Mouse (Mus musculus) liver, embryonic 13.5 days (tissue): Measurements from ENCODE around the gene Kcnab1. TPM values are rescaled to one million over a fixed set of nuclear protein-coding genes. Genes with fewer than 3 reads are reported as not detected.

Experiments
- ATAC-seq: fragments of 200-750 bp; cut with Nextera tagmentation; 2 replicates; pipeline ENCODE4 v1.8.0; 2017; ENCODE audit warnings: low read depth, mild to moderate bottlenecking, moderate number of reproducible peaks, moderate library complexity
- DNase-seq: peaks from one replicate; pipeline ENCODE4 v3.0.0; 2022
- H3K27ac ChIP-seq: fragments of 300-500 bp; sonication (generic); 2 replicates; pipeline ENCODE4 v1.5.1; 2015; ENCODE audit warnings: moderate library complexity, mild to moderate bottlenecking, inconsistent platforms
- H3K27me3 ChIP-seq: fragments of 300-500 bp; sonication (generic); 2 replicates; pipeline ENCODE4 v1.6.1; 2015; ENCODE audit warnings: mild to moderate bottlenecking, inconsistent platforms
- H3K36me3 ChIP-seq: fragments of 300-500 bp; sonication (generic); 2 replicates; pipeline ENCODE4 v1.6.1; 2015; ENCODE audit warnings: mild to moderate bottlenecking, inconsistent platforms
- H3K4me1 ChIP-seq: fragments of 300-500 bp; sonication (generic); replicated peaks from 2 replicates; pipeline ENCODE4 v1.6.1; 2015; ENCODE audit warnings: inconsistent platforms
- H3K4me2 ChIP-seq: fragments of 300-500 bp; sonication (generic); 2 replicates; pipeline ENCODE4 v1.6.1; 2015; ENCODE audit warnings: inconsistent platforms, mild to moderate bottlenecking, moderate library complexity
- H3K4me3 ChIP-seq: fragments of 300-500 bp; sonication (generic); replicated peaks from 2 replicates; pipeline ENCODE4 v1.5.1; 2015; ENCODE audit warnings: mild to moderate bottlenecking, inconsistent platforms
- H3K9ac ChIP-seq: fragments of 300-500 bp; sonication (generic); 2 replicates; pipeline ENCODE4 v1.6.1; 2015; ENCODE audit warnings: mild to moderate bottlenecking, inconsistent platforms
- H3K9me3 ChIP-seq: fragments of 300-500 bp; sonication (generic); replicated peaks from 2 replicates; pipeline ENCODE4 v1.6.1; 2016; ENCODE audit warnings: inconsistent platforms
- WGBS: fragments of 180-500 bp; shearing (Covaris S2); methylation state at CpG from one replicate; pipeline ENCODE4 v1.1.7; 2015; ENCODE audit not compliant: insufficient replicate concordance; 5-methylcytosine and 5-hydroxymethylcytosine counted together
- polyA plus RNA-seq: library from polyadenylated mRNA; unstranded; fragments of >200 nt; fragmentation: Nextera tagmentation; extraction: Ambion mirVana; gene quantifications from 2 replicates; pipeline ENCODE4 v1.2.1, GENCODE M21; 2015

Gene Kcnab1
- polyA plus RNA-seq, 1 experiment from 2014 or later: 0.96 TPM

GRCm38 (mm10) chr3:65136897-65137296, 27.7 kb downstream of the Kcnab1 start:
- no peak overlapping the region for H3K9ac ChIP-seq
- ATAC-seq: no peak
- no peak overlapping the region for H3K27ac ChIP-seq
- no peaks in the 10 kb centered on the region for H3K4me1 ChIP-seq
- no peak overlapping the region for H3K4me2 ChIP-seq
- no peaks in the 10 kb centered on the region for H3K27me3 ChIP-seq
- no peaks in the 10 kb centered on the region for H3K36me3 ChIP-seq
- 53% methylated on average over 5 of the region's 5 CpGs for WGBS
- no peaks in the 10 kb centered on the region for H3K9me3 ChIP-seq
- no peak for DNase-seq
- no peak overlapping the region for H3K4me3 ChIP-seq

DNA sequence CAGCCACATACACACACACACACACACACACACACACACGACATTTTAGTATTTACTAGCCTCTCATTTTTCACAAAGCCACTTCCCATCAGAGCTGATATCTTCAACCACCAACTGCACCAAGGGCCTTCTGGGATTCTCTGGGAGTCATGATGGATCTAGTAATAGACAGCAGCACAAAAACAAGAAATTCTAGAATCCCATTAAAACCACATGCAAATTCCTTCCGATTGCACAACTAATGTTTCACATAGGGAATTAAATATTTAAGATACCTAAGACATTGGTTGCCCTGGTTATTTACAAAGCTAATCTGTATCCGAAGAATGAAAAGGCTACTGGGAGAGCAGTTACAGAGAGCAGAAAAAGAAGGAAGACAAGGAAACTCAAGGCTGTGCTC, 29.6 kb downstream of the Kcnab1 start:
- H3K4me2 ChIP-seq: no peak overlapping the region

DNA sequence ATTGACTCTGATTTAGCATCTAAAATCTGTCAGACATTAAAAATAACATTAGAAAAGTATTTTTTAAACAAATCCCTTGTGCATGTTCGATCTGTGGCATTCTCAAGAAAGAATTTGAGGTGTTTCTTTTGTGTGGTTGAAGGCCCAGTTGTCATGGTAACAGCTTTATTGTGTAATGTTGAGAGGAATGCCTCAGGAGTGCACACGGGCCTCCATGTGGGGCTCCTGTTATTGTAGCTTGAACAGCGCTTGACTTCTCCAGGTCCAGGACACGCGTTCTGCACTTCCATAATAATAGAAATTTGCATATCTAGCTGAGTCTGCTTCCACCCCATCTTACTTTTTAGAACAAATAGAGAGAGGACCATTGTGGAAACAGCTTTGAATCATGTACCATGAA, 36.0 kb downstream of the Kcnab1 start:
- Histone ChIP-seq H3K4me2 (no peak overlapping the region), H3K4me3 (no peak overlapping the region), H3K36me3 (no peaks in the 10 kb centered on the region), H3K9me3 (no peaks in the 10 kb centered on the region), H3K4me1 (no peaks in the 10 kb centered on the region), H3K27ac (no peak overlapping the region), H3K27me3 (no peaks in the 10 kb centered on the region), H3K9ac (no peak overlapping the region)
- 58% methylated on average over 5 of the region's 5 CpGs for WGBS
- DNase-seq: no peak
- ATAC-seq: no peak

More for the DNA sequence above, 29.6 kb downstream of the Kcnab1 start:
- H3K9ac ChIP-seq: no peak overlapping the region
- H3K27ac ChIP-seq: no peak overlapping the region
- ATAC-seq: no peak
- no peak overlapping the region for H3K4me3 ChIP-seq
- H3K27me3 ChIP-seq: no peaks in the 10 kb centered on the region
- H3K36me3 ChIP-seq: no peaks in the 10 kb centered on the region
- 53% methylated on average over 3 of the region's 3 CpGs for WGBS
- H3K9me3 ChIP-seq: no peaks in the 10 kb centered on the region
- no peak for DNase-seq
- no peaks in the 10 kb centered on the region for H3K4me1 ChIP-seq

- Histone ChIP-seq H3K9ac (no peak overlapping the region), H3K9me3 (no peaks in the 10 kb centered on the region), H3K27ac (no peak overlapping the region), H3K4me3 (no peak overlapping the region), H3K4me2 (no peak overlapping the region), H3K27me3 (no peaks in the 10 kb centered on the region), H3K36me3 (no peaks in the 10 kb centered on the region), H3K4me1 (no peaks in the 10 kb centered on the region)
- no peak for ATAC-seq
- DNase-seq: no peak
- 43% methylated on average over 1 of the region's 1 CpGs for WGBS
Observed at GRCm38 (mm10) chr3:65151808-65152207, 42.6 kb downstream of the Kcnab1 start.

GRCm38 (mm10) chr3:65172964-65173363, 63.8 kb downstream of the Kcnab1 start:
- Histone ChIP-seq H3K4me1 (no peaks in the 10 kb centered on the region), H3K36me3 (no peaks in the 10 kb centered on the region), H3K4me3 (no peak overlapping the region), H3K27ac (no peak overlapping the region), H3K4me2 (no peak overlapping the region), H3K27me3 (no peaks in the 10 kb centered on the region), H3K9ac (no peak overlapping the region), H3K9me3 (no peaks in the 10 kb centered on the region)
- WGBS: 73% methylated on average over 5 of the region's 5 CpGs
- no peak for ATAC-seq
- DNase-seq: no peak

DNA sequence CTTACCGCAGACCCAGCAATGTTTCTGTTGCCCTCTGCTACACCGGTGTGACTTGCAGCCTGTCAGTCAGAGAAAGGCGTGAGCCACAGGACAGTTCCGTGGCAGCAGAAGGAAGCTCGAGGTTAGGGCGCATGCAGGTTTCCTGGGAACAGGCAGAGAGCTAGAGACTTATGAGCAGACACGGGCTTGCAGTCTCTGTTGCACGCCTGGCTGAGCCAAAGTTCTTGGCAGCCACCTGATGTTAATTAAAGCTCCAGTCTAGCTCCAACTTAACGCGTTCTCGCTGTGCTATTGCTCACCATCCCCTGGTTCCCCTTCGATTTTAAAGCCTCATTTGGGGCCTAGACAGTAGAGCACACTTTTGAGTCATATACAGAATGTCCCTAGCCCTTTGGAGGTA, 65.4 kb downstream of the Kcnab1 start:
- no peak overlapping the region for H3K9ac ChIP-seq
- H3K9me3 ChIP-seq: no peaks in the 10 kb centered on the region
- DNase-seq: no peak
- no peaks in the 10 kb centered on the region for H3K27me3 ChIP-seq
- H3K4me1 ChIP-seq: no peaks in the 10 kb centered on the region
- no peak for ATAC-seq
- 54% methylated on average over 12 of the region's 12 CpGs for WGBS
- no peak overlapping the region for H3K4me3 ChIP-seq
- no peak overlapping the region for H3K27ac ChIP-seq
- H3K36me3 ChIP-seq: no peaks in the 10 kb centered on the region
- H3K4me2 ChIP-seq: no peak overlapping the region

DNA sequence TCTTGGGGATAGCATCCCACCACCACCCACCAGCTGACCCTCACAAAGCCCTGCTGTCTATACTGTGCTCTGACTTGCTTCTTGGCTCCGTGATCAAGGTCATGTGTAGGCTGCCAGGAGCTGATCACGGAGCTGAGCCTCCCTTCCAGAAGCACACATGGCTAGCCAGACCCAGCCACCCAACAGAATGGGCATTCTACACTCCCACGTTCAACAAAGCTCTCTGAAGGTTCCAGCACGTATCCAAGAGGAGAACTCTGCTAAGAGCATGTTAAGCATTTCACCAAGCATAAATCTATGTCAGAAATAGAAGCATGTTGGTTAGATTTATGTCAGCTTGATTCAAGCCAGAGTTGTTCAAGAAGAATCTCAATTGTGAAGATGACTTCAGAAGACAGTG, 66.6 kb downstream of the Kcnab1 start:
- ATAC-seq (no peak), DNase-seq (no peak)
- H3K4me1 ChIP-seq: no peaks in the 10 kb centered on the region
- H3K4me2 ChIP-seq: no peak overlapping the region
- no peaks in the 10 kb centered on the region for H3K27me3 ChIP-seq
- no peaks in the 10 kb centered on the region for H3K36me3 ChIP-seq
- no peaks in the 10 kb centered on the region for H3K9me3 ChIP-seq
- no peak overlapping the region for H3K9ac ChIP-seq
- WGBS: 53% methylated on average over 4 of the region's 4 CpGs
- H3K4me3 ChIP-seq: no peak overlapping the region
- H3K27ac ChIP-seq: no peak overlapping the region

GRCm38 (mm10) chr3:65176846-65177245, 67.7 kb downstream of the Kcnab1 start:
- Histone ChIP-seq H3K4me2 (no peak overlapping the region), H3K36me3 (no peaks in the 10 kb centered on the region), H3K27ac (no peak overlapping the region), H3K4me3 (no peak overlapping the region), H3K9me3 (no peaks in the 10 kb centered on the region), H3K4me1 (no peaks in the 10 kb centered on the region), H3K9ac (no peak overlapping the region), H3K27me3 (no peaks in the 10 kb centered on the region)
- ATAC-seq (no peak), DNase-seq (no peak)

GRCm38 (mm10) chr3:65187833-65188698, 78.9 kb downstream of the Kcnab1 start:
- Histone ChIP-seq H3K4me1 (no peaks in the 10 kb centered on the region), H3K4me2 (no peak overlapping the region), H3K4me3 (no peak overlapping the region), H3K36me3 (no peaks in the 10 kb centered on the region), H3K27ac (no peak overlapping the region), H3K9ac (no peak overlapping the region), H3K27me3 (no peaks in the 10 kb centered on the region), H3K9me3 (no peaks in the 10 kb centered on the region)
- ATAC-seq (no peak), DNase-seq (no peak)
- 32% methylated on average over 7 of the region's 7 CpGs for WGBS

DNA sequence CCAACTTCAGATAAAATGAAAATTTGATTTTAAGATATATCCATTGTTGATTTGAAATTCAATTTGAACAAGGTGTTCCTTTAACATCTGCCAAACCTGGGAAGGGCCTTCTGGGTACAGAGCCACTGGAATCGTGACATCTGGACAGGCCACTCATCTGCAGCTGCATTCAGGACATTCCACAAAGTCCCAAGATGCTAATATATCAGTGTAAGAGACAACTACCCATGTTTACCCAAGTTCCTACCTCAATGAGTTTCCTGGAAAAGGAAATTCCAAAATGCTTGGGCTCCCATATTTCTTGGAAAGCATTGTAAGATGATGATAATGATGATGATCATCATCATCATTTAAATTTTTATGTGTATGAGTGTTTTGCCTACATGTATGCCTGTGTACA, 91.4 kb downstream of the Kcnab1 start:
- no peaks in the 10 kb centered on the region for H3K9me3 ChIP-seq
- H3K27me3 ChIP-seq: no peaks in the 10 kb centered on the region
- WGBS: 50% methylated on average over 1 of the region's 1 CpGs
- DNase-seq (no peak), ATAC-seq (no peak)
- no peak overlapping the region for H3K4me2 ChIP-seq
- H3K36me3 ChIP-seq: no peaks in the 10 kb centered on the region
- H3K4me1 ChIP-seq: no peaks in the 10 kb centered on the region
- no peak overlapping the region for H3K27ac ChIP-seq
- H3K9ac ChIP-seq: no peak overlapping the region
- H3K4me3 ChIP-seq: no peak overlapping the region

GRCm38 (mm10) chr3:65203361-65204117, 94.4 kb downstream of the Kcnab1 start:
- 43% methylated on average over 8 of the region's 8 CpGs for WGBS
- ATAC-seq (no peak), DNase-seq (no peak)
- Histone ChIP-seq H3K4me3 (no peak overlapping the region), H3K27me3 (no peaks in the 10 kb centered on the region), H3K27ac (no peak overlapping the region), H3K9me3 (no peaks in the 10 kb centered on the region), H3K36me3 (no peaks in the 10 kb centered on the region), H3K4me1 (no peaks in the 10 kb centered on the region), H3K9ac (no peak overlapping the region), H3K4me2 (no peak overlapping the region)
